Mouse (Mus musculus) layer of hippocampus, adult 9-11 months (tissue): ENCODE measurements around the gene Slc12a1.
A peak's percentile ranks its signal among the peaks of the same experiment; 100 is the strongest.

Source experiments
- DNase-seq: peaks from one replicate; pipeline ENCODE4 v3.0.0; 2022

Slc12a1 gene

GRCm38 (mm10) chr2:125211831-125212510 lies 59.7 kb downstream of the Slc12a1 start:
- no peak for DNase-seq

- peak; percentile 17 for DNase-seq
These were observed 62.3 kb downstream of the Slc12a1 start for GRCm38 (mm10) chr2:125214592-125214991.

- no peak for DNase-seq
These were observed 65.0 kb downstream of the Slc12a1 start for GRCm38 (mm10) chr2:125217286-125217685.

- no peak for DNase-seq
These were observed 66.3 kb downstream of the Slc12a1 start for GRCm38 (mm10) chr2:125218566-125218965.

GRCm38 (mm10) chr2:125219268-125219667 lies 67.0 kb downstream of the Slc12a1 start:
- no peak for DNase-seq

- DNase-seq = no peak
These were observed 69.4 kb downstream of the Slc12a1 start for GRCm38 (mm10) chr2:125221673-125222072.

- DNase-seq = no peak
These were observed 76.4 kb downstream of the Slc12a1 start for GRCm38 (mm10) chr2:125228472-125229409.

- no peak for DNase-seq
These were observed 79.9 kb downstream of the Slc12a1 start for GRCm38 (mm10) chr2:125232183-125232582.

- no peak for DNase-seq
These were observed 81.2 kb downstream of the Slc12a1 start for GRCm38 (mm10) chr2:125233537-125233936.

GRCm38 (mm10) chr2:125234049-125234448 lies 81.7 kb downstream of the Slc12a1 start:
- DNase-seq = no peak

- no peak for DNase-seq
These were observed 93.4 kb downstream of the Slc12a1 start for GRCm38 (mm10) chr2:125245545-125246285.

- DNase-seq = no peak
These were observed 94.4 kb downstream of the Slc12a1 start for GRCm38 (mm10) chr2:125246669-125247068.

- peak; percentile 89 for DNase-seq
These were observed 95.0 kb downstream of the Slc12a1 start, which contains the start of gene Dut for GRCm38 (mm10) chr2:125247108-125247961. TSS of gene Dut (plus strand) at chr2:125247190.

GRCm38 (mm10) chr2:125247962-125248235 lies 95.6 kb downstream of the Slc12a1 start:
- no peak for DNase-seq

GRCm38 (mm10) chr2:125248256-125248655 lies 96.0 kb downstream of the Slc12a1 start:
- DNase-seq = no peak

- no peak for DNase-seq
These were observed 97.0 kb downstream of the Slc12a1 start for GRCm38 (mm10) chr2:125249339-125249738.

GRCm38 (mm10) chr2:125249874-125250273 lies 97.6 kb downstream of the Slc12a1 start:
- DNase-seq = no peak

GRCm38 (mm10) chr2:125251781-125252180 lies 99.5 kb downstream of the Slc12a1 start:
- no peak for DNase-seq

- DNase-seq = peak; percentile 14
These were observed 100.0 kb downstream of the Slc12a1 start for GRCm38 (mm10) chr2:125252275-125252674.

- no peak for DNase-seq
These were observed 101.4 kb downstream of the Slc12a1 start for GRCm38 (mm10) chr2:125253699-125254098.

GRCm38 (mm10) chr2:125254630-125255029 lies 102.3 kb downstream of the Slc12a1 start:
- no peak for DNase-seq

GRCm38 (mm10) chr2:125255886-125256285 lies 103.6 kb downstream of the Slc12a1 start:
- DNase-seq = no peak
